Mouse (Mus musculus): ENCODE measurements around the gene 4930518I15Rik. TPM values are rescaled to one million over a fixed set of nuclear protein-coding genes. Genes with fewer than 3 reads are reported as not detected.
"Not testable (repeated sequence)": the region's sequence is repeated elsewhere in the genome, so short reads cannot be mapped to it uniquely, and the experiment has no call there.

4930518I15Rik gene
- polyA plus RNA-seq, 1 experiment from 2014 or later, result 8.1 TPM

GRCm38 (mm10) chr2:156834336-156834735, 23.4 kb downstream of the 4930518I15Rik start:
- H3K27ac ChIP-seq, result no peak overlapping the region
- no peak overlapping the region for H3K4me3 ChIP-seq
- peaks cover 32% of the 10 kb centered on the region for H3K9me3 ChIP-seq
- no peak for DNase-seq (ENCODE audit: low spot score)
- no peaks in the 10 kb centered on the region for H3K27me3 ChIP-seq (ENCODE audit: insufficient read depth, poor library complexity, severe bottlenecking)
- H3K4me1 ChIP-seq (replicated peaks), result peaks cover 12% of the 10 kb centered on the region
- 98% methylated on average over 11 of the region's 11 CpGs for WGBS
- peaks cover 85% of the 10 kb centered on the region for H3K36me3 ChIP-seq

GRCm38 (mm10) chr2:156825128-156825527, 32.6 kb downstream of the 4930518I15Rik start:
- peaks cover 16% of the 10 kb centered on the region for H3K36me3 ChIP-seq
- DNase-seq (ENCODE audit: low spot score); H3K4me3 ChIP-seq; H3K27me3 ChIP-seq (ENCODE audit: insufficient read depth, poor library complexity, severe bottlenecking); H3K9me3 ChIP-seq; H3K27ac ChIP-seq; H3K4me1 ChIP-seq (replicated peaks): not testable (repeated sequence)
- 86% methylated on average over 6 of the region's 6 CpGs for WGBS

- WGBS, result 63% methylated on average over 1 of the region's 1 CpGs
- H3K4me3 ChIP-seq, result no peak overlapping the region
These were observed 41.6 kb downstream of the 4930518I15Rik start for GRCm38 (mm10) chr2:156816116-156816515.

GRCm38 (mm10) chr2:156815412-156815811, 42.3 kb downstream of the 4930518I15Rik start:
- Histone ChIP-seq H3K4me3 (no peak overlapping the region), H3K27ac (no peak overlapping the region), H3K27me3 (ENCODE audit: insufficient read depth, poor library complexity, severe bottlenecking) (no peaks in the 10 kb centered on the region), H3K36me3 (no peaks in the 10 kb centered on the region), H3K4me1 (replicated peaks) (peaks cover 29% of the 10 kb centered on the region), H3K9me3 (no peaks in the 10 kb centered on the region)
- WGBS, result 65% methylated on average over 3 of the region's 3 CpGs
- DNase-seq (ENCODE audit: low spot score), result no peak

More at GRCm38 (mm10) chr2:156816116-156816515, 41.6 kb downstream of the 4930518I15Rik start:
- Histone ChIP-seq H3K4me1 (replicated peaks) (peaks cover 29% of the 10 kb centered on the region), H3K27me3 (ENCODE audit: insufficient read depth, poor library complexity, severe bottlenecking) (no peaks in the 10 kb centered on the region), H3K27ac (no peak overlapping the region), H3K9me3 (no peaks in the 10 kb centered on the region), H3K36me3 (no peaks in the 10 kb centered on the region)
- no peak for DNase-seq (ENCODE audit: low spot score)

GRCm38 (mm10) chr2:156814893-156815292, 42.9 kb downstream of the 4930518I15Rik start:
- Histone ChIP-seq H3K9me3 (no peaks in the 10 kb centered on the region), H3K4me3 (no peak overlapping the region), H3K27ac (0 out of 2 replicates have a peak overlapping the region, but pooled peaks have one; percentile 57), H3K36me3 (no peaks in the 10 kb centered on the region), H3K27me3 (ENCODE audit: insufficient read depth, poor library complexity, severe bottlenecking) (no peaks in the 10 kb centered on the region), H3K4me1 (replicated peaks) (peaks cover 29% of the 10 kb centered on the region)
- no peak for DNase-seq (ENCODE audit: low spot score)
- 38% methylated on average over 5 of the region's 5 CpGs for WGBS

- no peaks in the 10 kb centered on the region for H3K36me3 ChIP-seq
- peak; percentile 9 for DNase-seq (ENCODE audit: low spot score)
- no peaks in the 10 kb centered on the region for H3K9me3 ChIP-seq
- peaks cover 32% of the 10 kb centered on the region for H3K4me1 ChIP-seq (replicated peaks)
- WGBS, result 13% methylated on average over 8 of the region's 8 CpGs
- no peak overlapping the region for H3K4me3 ChIP-seq
- H3K27me3 ChIP-seq (ENCODE audit: insufficient read depth, poor library complexity, severe bottlenecking), result no peaks in the 10 kb centered on the region
- H3K27ac ChIP-seq, result 0 out of 2 replicates have a peak overlapping the region, but pooled peaks have one; percentile 57
These were observed 43.4 kb downstream of the 4930518I15Rik start for GRCm38 (mm10) chr2:156814344-156814801.

GRCm38 (mm10) chr2:156811556-156811955, 46.2 kb downstream of the 4930518I15Rik start:
- Histone ChIP-seq H3K27me3 (ENCODE audit: insufficient read depth, poor library complexity, severe bottlenecking) (no peaks in the 10 kb centered on the region), H3K27ac (no peak overlapping the region), H3K36me3 (no peaks in the 10 kb centered on the region), H3K9me3 (no peaks in the 10 kb centered on the region), H3K4me3 (no peak overlapping the region), H3K4me1 (replicated peaks) (peaks cover 32% of the 10 kb centered on the region)
- WGBS, result 82% methylated on average over 5 of the region's 5 CpGs
- DNase-seq (ENCODE audit: low spot score), result no peak

- 97% methylated on average over 10 of the region's 10 CpGs for WGBS
- no peak for DNase-seq (ENCODE audit: low spot score)
- Histone ChIP-seq H3K4me1 (replicated peaks) (peaks cover 30% of the 10 kb centered on the region), H3K9me3 (no peaks in the 10 kb centered on the region), H3K27me3 (ENCODE audit: insufficient read depth, poor library complexity, severe bottlenecking) (no peaks in the 10 kb centered on the region), H3K36me3 (no peaks in the 10 kb centered on the region), H3K27ac (no peak overlapping the region), H3K4me3 (no peak overlapping the region)
These were observed 47.0 kb downstream of the 4930518I15Rik start for GRCm38 (mm10) chr2:156810716-156811115.

GRCm38 (mm10) chr2:156809579-156809978, 48.2 kb downstream of the 4930518I15Rik start:
- WGBS, result 62% methylated on average over 2 of the region's 2 CpGs
- Histone ChIP-seq H3K36me3 (no peaks in the 10 kb centered on the region), H3K27me3 (ENCODE audit: insufficient read depth, poor library complexity, severe bottlenecking) (no peaks in the 10 kb centered on the region), H3K4me1 (replicated peaks) (peaks cover 19% of the 10 kb centered on the region), H3K9me3 (no peaks in the 10 kb centered on the region), H3K27ac (peak overlapping the region; percentile 66; the same call in 1 of the 2 replicates), H3K4me3 (no peak overlapping the region)
- peak; percentile 71 for DNase-seq (ENCODE audit: low spot score)

GRCm38 (mm10) chr2:156806886-156807285, 50.9 kb downstream of the 4930518I15Rik start:
- Histone ChIP-seq H3K9me3 (no peaks in the 10 kb centered on the region), H3K4me1 (replicated peaks) (peaks cover 3% of the 10 kb centered on the region; the same call in 1 of the 2 replicates), H3K27me3 (ENCODE audit: insufficient read depth, poor library complexity, severe bottlenecking) (no peaks in the 10 kb centered on the region), H3K36me3 (no peaks in the 10 kb centered on the region), H3K4me3 (no peak overlapping the region), H3K27ac (no peak overlapping the region)
- WGBS, result 79% methylated on average over 6 of the region's 6 CpGs
- no peak for DNase-seq (ENCODE audit: low spot score)

Other genes with a start within 250 kb of the 4930518I15Rik start
- gene Dlgap4, start 244.2 kb downstream of the 4930518I15Rik start, polyA plus RNA-seq (2016; fragmentation: Nextera tagmentation; extraction: Ambion mirVana), result 133 and 197 TPM in 2 replicates
- 86.1 and 126 TPM in 2 replicates for gene Myl9, start 82.5 kb downstream of the 4930518I15Rik start, polyA plus RNA-seq (2016; fragmentation: Nextera tagmentation; extraction: Ambion mirVana)
- gene Tgif2, start 17.9 kb downstream of the 4930518I15Rik start, polyA plus RNA-seq (2016; fragmentation: Nextera tagmentation; extraction: Ambion mirVana), result 88.4 and 90.3 TPM in 2 replicates
- 184 and 188 TPM in 2 replicates for gene Rab5if, start 5.2 kb upstream of the 4930518I15Rik start, polyA plus RNA-seq (2016; fragmentation: Nextera tagmentation; extraction: Ambion mirVana)
- 0.37 and 0.90 TPM in 2 replicates for gene Sla2, start 29.2 kb upstream of the 4930518I15Rik start, polyA plus RNA-seq (2016; fragmentation: Nextera tagmentation; extraction: Ambion mirVana)
- gene Ndrg3, start 134.1 kb upstream of the 4930518I15Rik start, polyA plus RNA-seq (2016; fragmentation: Nextera tagmentation; extraction: Ambion mirVana), result 44.8 and 49.3 TPM in 2 replicates
- 44.1 and 51.2 TPM in 2 replicates for gene Dsn1, start 149.2 kb upstream of the 4930518I15Rik start, polyA plus RNA-seq (2016; fragmentation: Nextera tagmentation; extraction: Ambion mirVana)
- gene Soga1, start 221.3 kb upstream of the 4930518I15Rik start, polyA plus RNA-seq (2016; fragmentation: Nextera tagmentation; extraction: Ambion mirVana), result 3.7 and 4.0 TPM in 2 replicates
- not detected in 2 replicates for gene Tldc2, start 229.1 kb upstream of the 4930518I15Rik start, polyA plus RNA-seq (2016; fragmentation: Nextera tagmentation; extraction: Ambion mirVana)

All from hindbrain, embryonic 10.5 days (tissue).